Mouse (Mus musculus) large intestine, adult 2 months (tissue): Measurements from ENCODE around the gene Olfr433. TPM values are rescaled to one million over a fixed set of nuclear protein-coding genes. Genes with fewer than 3 reads are reported as not detected.

ENCODE experiments used
- polyA plus RNA-seq: library from polyadenylated mRNA; depleted of rRNA; stranded (reverse); fragments of >200 nt; gene quantifications from 2 replicates; pipeline ENCODE4 v1.2.3, GENCODE M21; 2012; rRNA removed

Gene Olfr433
- polyA plus RNA-seq, 1 experiment: 0.10 TPM

Other genes with a start within 250 kb of the Olfr433 start
- gene Ifi211, start 127.7 kb upstream of the Olfr433 start, polyA plus RNA-seq: 0.31 and 0.45 TPM in 2 replicates
- gene Mndal, start 98.2 kb upstream of the Olfr433 start, polyA plus RNA-seq: 1.6 and 1.7 TPM in 2 replicates
- 2.6 and 3.7 TPM in 2 replicates for gene Ifi203, start 98.0 kb upstream of the Olfr433 start, polyA plus RNA-seq
- gene Ifi202b, start 58.0 kb upstream of the Olfr433 start, polyA plus RNA-seq: 0.14 and 0.17 TPM in 2 replicates
- 0.47 and 0.67 TPM in 2 replicates for gene Ifi205, start 8.9 kb upstream of the Olfr433 start, polyA plus RNA-seq
- gene Olfr432, start 8.5 kb downstream of the Olfr433 start, polyA plus RNA-seq: not detected in 2 replicates
- not detected in 2 replicates for gene Olfr430, start 25.9 kb downstream of the Olfr433 start, polyA plus RNA-seq
- not detected in 2 replicates for gene Olfr429, start 43.6 kb downstream of the Olfr433 start, polyA plus RNA-seq
- not detected in 2 replicates for gene Olfr427, start 56.2 kb downstream of the Olfr433 start, polyA plus RNA-seq
- gene Olfr231, start 80.5 kb downstream of the Olfr433 start, polyA plus RNA-seq: not detected in 2 replicates
- not detected in 2 replicates for gene Olfr424, start 90.8 kb downstream of the Olfr433 start, polyA plus RNA-seq
- gene Olfr420, start 114.9 kb downstream of the Olfr433 start, polyA plus RNA-seq: not detected in 2 replicates
- not detected in 2 replicates for gene Spta1, start 132.1 kb downstream of the Olfr433 start, polyA plus RNA-seq
- 0.07 TPM in 1 of 2 replicates, not detected in the other for gene Olfr419, start 211.4 kb downstream of the Olfr433 start, polyA plus RNA-seq